Mouse (Mus musculus) embryonic facial prominence, embryonic 14.5 days (tissue): ENCODE data around the gene Ssbp4. TPM values are rescaled to one million over a fixed set of nuclear protein-coding genes. Genes with fewer than 3 reads are reported as not detected.

Experiments used
- ATAC-seq: fragments of 200-750 bp; cut with Nextera tagmentation; 2 replicates; pipeline ENCODE4 v1.8.0; 2017; ENCODE audit warnings: low read depth, moderate number of reproducible peaks, moderate TSS enrichment
- DNase-seq: peaks from one replicate; pipeline ENCODE4 v3.0.0-alpha.2; 2015; ENCODE audit warnings: low spot score
- H3K27ac ChIP-seq: fragments of 300-500 bp; sonication (generic); replicated peaks from 2 replicates; pipeline ENCODE4 v1.5.1; 2014; ENCODE audit warnings: low read depth, mild to moderate bottlenecking, low read length, moderate library complexity
- H3K27me3 ChIP-seq: fragments of 300-500 bp; sonication (generic); replicated peaks from 2 replicates; pipeline ENCODE4 v1.6.1; 2014; ENCODE audit warnings: low read length; ENCODE audit not compliant: control insufficient read depth, insufficient read depth
- H3K36me3 ChIP-seq: fragments of 300-500 bp; sonication (generic); 2 replicates; pipeline ENCODE4 v1.6.1; 2014; ENCODE audit warnings: low read length, mixed read lengths; ENCODE audit not compliant: control insufficient read depth, insufficient read depth
- H3K4me1 ChIP-seq: fragments of 300-500 bp; sonication (generic); 2 replicates; pipeline ENCODE4 v1.6.1; 2014; ENCODE audit warnings: antibody characterized with exemption, low read length; ENCODE audit not compliant: control insufficient read depth, insufficient read depth
- H3K4me2 ChIP-seq: fragments of 300-500 bp; sonication (generic); 2 replicates; pipeline ENCODE4 v1.6.1; 2014; ENCODE audit warnings: low read depth, mild to moderate bottlenecking, low read length, moderate library complexity, mixed read lengths
- H3K4me3 ChIP-seq: fragments of 300-500 bp; sonication (generic); 2 replicates; pipeline ENCODE4 v1.5.1; 2014; ENCODE audit warnings: low read depth, mild to moderate bottlenecking, low read length
- H3K9ac ChIP-seq: fragments of 300-500 bp; sonication (generic); 2 replicates; pipeline ENCODE4 v1.6.1; 2014; ENCODE audit warnings: low read depth, mild to moderate bottlenecking, low read length, moderate library complexity, mixed read lengths
- H3K9me3 ChIP-seq: fragments of 300-500 bp; sonication (generic); 2 replicates; pipeline ENCODE4 v1.6.1; 2016; ENCODE audit warnings: low read length; ENCODE audit not compliant: control insufficient read depth
- WGBS: fragments of 180-500 bp; shearing (Covaris S2); extraction: QIAGEN DNeasy Blood & Tissue Kit; methylation state at CpG from one replicate; pipeline ENCODE4 v1.1.7; 2014; 5-methylcytosine and 5-hydroxymethylcytosine counted together
- polyA plus RNA-seq: library from polyadenylated mRNA; unstranded; fragments of >200 nt; fragmentation: Nextera tagmentation; extraction: Ambion mirVana; gene quantifications from 2 replicates; pipeline ENCODE4 v1.2.1, GENCODE M21; 2014

Ssbp4 gene
- polyA plus RNA-seq = 120 and 132 TPM in 2 replicates

- 4% methylated on average over 26 of the region's 26 CpGs for WGBS
- peak within 1 kb of the TSS; percentile 80 for H3K4me3 ChIP-seq
- H3K27ac ChIP-seq = peak within 1 kb of the TSS; percentile 99
- no peaks in the 10 kb centered on the region for H3K27me3 ChIP-seq
- peaks cover 21% of the 10 kb centered on the region for H3K4me1 ChIP-seq
- ATAC-seq (no peak), DNase-seq (no peak)
- peak within 1 kb of the TSS; percentile 93 for H3K9ac ChIP-seq
- H3K9me3 ChIP-seq = no peaks in the 10 kb centered on the region
- H3K36me3 ChIP-seq = no peaks in the 10 kb centered on the region
- H3K4me2 ChIP-seq = peak within 1 kb of the TSS; percentile 83
Measured at GRCm38 (mm10) chr8:70608749-70609367, at the start of gene Ssbp4. TSS of gene Ssbp4 (minus strand) at chr8:70608872.

- WGBS = 84% methylated on average over 2 of the region's 2 CpGs
- no peak for DNase-seq
- no peak overlapping the region for H3K4me3 ChIP-seq
Measured at GRCm38 (mm10) chr8:70657739-70658138, 49.1 kb upstream of the Ssbp4 start.

GRCm38 (mm10) chr8:70657214-70657613 is 48.5 kb upstream of the Ssbp4 start:
- H3K4me2 ChIP-seq = no peak overlapping the region
- H3K4me3 ChIP-seq = no peak overlapping the region
- no peaks in the 10 kb centered on the region for H3K27me3 ChIP-seq
- H3K36me3 ChIP-seq = peaks cover 40% of the 10 kb centered on the region
- WGBS = 97% methylated on average over 3 of the region's 3 CpGs
- DNase-seq = no peak
- ATAC-seq = no peak
- peak overlapping the region; percentile 10; the same call in 1 of the 2 replicates for H3K9ac ChIP-seq
- no peak overlapping the region for H3K27ac ChIP-seq
- peaks cover 6% of the 10 kb centered on the region; the same call in 1 of the 2 replicates for H3K4me1 ChIP-seq
- H3K9me3 ChIP-seq = no peaks in the 10 kb centered on the region

More at GRCm38 (mm10) chr8:70657739-70658138, 49.1 kb upstream of the Ssbp4 start:
- Histone ChIP-seq H3K36me3 (peaks cover 35% of the 10 kb centered on the region), H3K27me3 (no peaks in the 10 kb centered on the region), H3K27ac (no peak overlapping the region), H3K9ac (peak overlapping the region; percentile 10; the same call in 1 of the 2 replicates), H3K4me2 (no peak overlapping the region), H3K9me3 (no peaks in the 10 kb centered on the region), H3K4me1 (peaks cover 6% of the 10 kb centered on the region; the same call in 1 of the 2 replicates)
- ATAC-seq = no peak

GRCm38 (mm10) chr8:70656193-70656790 is 47.6 kb upstream of the Ssbp4 start:
- ATAC-seq (no peak), DNase-seq (no peak)
- H3K27ac ChIP-seq = no peak overlapping the region
- H3K9ac ChIP-seq = no peak overlapping the region
- H3K4me2 ChIP-seq = no peak overlapping the region
- H3K4me3 ChIP-seq = no peak overlapping the region
- 57% methylated on average over 13 of the region's 13 CpGs for WGBS
- H3K36me3 ChIP-seq = peaks cover 49% of the 10 kb centered on the region
- no peaks in the 10 kb centered on the region for H3K27me3 ChIP-seq
- H3K9me3 ChIP-seq = no peaks in the 10 kb centered on the region
- H3K4me1 ChIP-seq = peaks cover 6% of the 10 kb centered on the region; the same call in 1 of the 2 replicates

GRCm38 (mm10) chr8:70655469-70655868 is 46.8 kb upstream of the Ssbp4 start:
- no peaks in the 10 kb centered on the region for H3K9me3 ChIP-seq
- no peak overlapping the region for H3K27ac ChIP-seq
- no peak overlapping the region for H3K9ac ChIP-seq
- H3K4me3 ChIP-seq = no peak overlapping the region
- no peak for DNase-seq
- WGBS = 31% methylated on average over 2 of the region's 2 CpGs
- peaks cover 6% of the 10 kb centered on the region; the same call in 1 of the 2 replicates for H3K4me1 ChIP-seq
- no peaks in the 10 kb centered on the region for H3K27me3 ChIP-seq
- H3K4me2 ChIP-seq = no peak overlapping the region
- no peak for ATAC-seq
- peaks cover 57% of the 10 kb centered on the region for H3K36me3 ChIP-seq

- no peaks in the 10 kb centered on the region for H3K27me3 ChIP-seq
- no peak overlapping the region for H3K4me3 ChIP-seq
- no peak overlapping the region for H3K27ac ChIP-seq
- ATAC-seq = no peak
- no peak for DNase-seq
- WGBS = 68% methylated on average over 1 of the region's 1 CpGs
- no peak overlapping the region for H3K9ac ChIP-seq
- H3K9me3 ChIP-seq = no peaks in the 10 kb centered on the region
- peaks cover 11% of the 10 kb centered on the region; the same call in 1 of the 2 replicates for H3K4me1 ChIP-seq
- peaks cover 68% of the 10 kb centered on the region for H3K36me3 ChIP-seq
- H3K4me2 ChIP-seq = no peak overlapping the region
Measured at GRCm38 (mm10) chr8:70654121-70654520, 45.4 kb upstream of the Ssbp4 start.

GRCm38 (mm10) chr8:70653226-70653625 is 44.6 kb upstream of the Ssbp4 start:
- no peak overlapping the region for H3K9ac ChIP-seq
- peaks cover 68% of the 10 kb centered on the region for H3K36me3 ChIP-seq
- no peak overlapping the region for H3K27ac ChIP-seq
- peaks cover 10% of the 10 kb centered on the region; the same call in 1 of the 2 replicates for H3K4me1 ChIP-seq
- no peak for ATAC-seq
- no peak for DNase-seq
- WGBS = 63% methylated on average over 2 of the region's 2 CpGs
- no peaks in the 10 kb centered on the region for H3K9me3 ChIP-seq
- H3K4me2 ChIP-seq = no peak overlapping the region
- H3K4me3 ChIP-seq = no peak overlapping the region
- no peaks in the 10 kb centered on the region for H3K27me3 ChIP-seq

- Histone ChIP-seq H3K36me3 (peaks cover 49% of the 10 kb centered on the region), H3K27ac (no peak overlapping the region), H3K4me1 (peaks cover 5% of the 10 kb centered on the region; the same call in 1 of the 2 replicates)
Measured at GRCm38 (mm10) chr8:70650351-70650750, 41.7 kb upstream of the Ssbp4 start.

More at GRCm38 (mm10) chr8:70650351-70650750, 41.7 kb upstream of the Ssbp4 start:
- no peaks in the 10 kb centered on the region for H3K9me3 ChIP-seq
- no peaks in the 10 kb centered on the region for H3K27me3 ChIP-seq
- no peak overlapping the region for H3K9ac ChIP-seq
- ATAC-seq (no peak), DNase-seq (no peak)
- H3K4me2 ChIP-seq = no peak overlapping the region
- WGBS = 95% methylated on average over 17 of the region's 17 CpGs
- no peak overlapping the region for H3K4me3 ChIP-seq
